Mouse (Mus musculus) midbrain, embryonic 16.5 days (tissue): ENCODE results near the gene Il12rb1. TPM values are rescaled to one million over a fixed set of nuclear protein-coding genes. Genes with fewer than 3 reads are reported as not detected.

Experiments used
- ATAC-seq: fragments of 200-750 bp; cut with Nextera tagmentation; 2 replicates; pipeline ENCODE4 v1.8.0; 2017; ENCODE audit warnings: moderate TSS enrichment
- H3K27ac ChIP-seq: fragments of 300-500 bp; sonication (generic); 2 replicates; pipeline ENCODE4 v1.5.1; 2014; ENCODE audit warnings: mild to moderate bottlenecking, low read length, mixed read lengths
- H3K27me3 ChIP-seq: fragments of 300-500 bp; sonication (generic); 2 replicates; pipeline ENCODE4 v1.6.1; 2014; ENCODE audit warnings: low read depth, low read length, mixed read lengths; ENCODE audit not compliant: control insufficient read depth, insufficient read depth
- H3K36me3 ChIP-seq: fragments of 300-500 bp; sonication (generic); 2 replicates; pipeline ENCODE4 v1.6.1; 2014; ENCODE audit warnings: mild to moderate bottlenecking, low read length, moderate library complexity, mixed read lengths; ENCODE audit not compliant: control insufficient read depth, insufficient read depth
- H3K4me1 ChIP-seq: fragments of 300-500 bp; sonication (generic); 2 replicates; pipeline ENCODE4 v1.6.1; 2014; ENCODE audit warnings: mild to moderate bottlenecking, low read length, mixed read lengths; ENCODE audit not compliant: control insufficient read depth, insufficient read depth
- H3K4me2 ChIP-seq: fragments of 300-500 bp; sonication (generic); 2 replicates; pipeline ENCODE4 v1.6.1; 2014; ENCODE audit warnings: mild to moderate bottlenecking, low read length, mixed read lengths
- H3K4me3 ChIP-seq: fragments of 300-500 bp; sonication (generic); 2 replicates; pipeline ENCODE4 v1.5.1; 2014; ENCODE audit warnings: low read depth, mild to moderate bottlenecking, low read length, moderate library complexity, mixed read lengths
- H3K9ac ChIP-seq: fragments of 300-500 bp; sonication (generic); 2 replicates; pipeline ENCODE4 v1.6.1; 2014; ENCODE audit warnings: low read depth, low read length, mixed read lengths
- H3K9me3 ChIP-seq: fragments of 300-500 bp; sonication (generic); replicated peaks from 2 replicates; pipeline ENCODE4 v1.6.1; 2014; ENCODE audit warnings: mild to moderate bottlenecking, low read length, mixed read lengths; ENCODE audit not compliant: control insufficient read depth, poor library complexity, severe bottlenecking
- WGBS: fragments of 180-500 bp; shearing (Covaris S2); extraction: QIAGEN DNeasy Blood & Tissue Kit; methylation state at CpG from one replicate; pipeline ENCODE4 v1.1.7; 2014; 5-methylcytosine and 5-hydroxymethylcytosine counted together
- microRNA-seq: library from miRNA; unstranded; fragments of <30 nt; microRNA quantifications from one replicate; pipeline ENCODE4, GENCODE M21; 2017
- polyA plus RNA-seq: library from polyadenylated mRNA; unstranded; fragments of >200 nt; fragmentation: Nextera tagmentation; extraction: Ambion mirVana; gene quantifications from 2 replicates; pipeline ENCODE4 v1.2.1, GENCODE M21; 2015

Il12rb1 gene
- polyA plus RNA-seq, 1 experiment from 2014 or later: 0.08 TPM

DNA sequence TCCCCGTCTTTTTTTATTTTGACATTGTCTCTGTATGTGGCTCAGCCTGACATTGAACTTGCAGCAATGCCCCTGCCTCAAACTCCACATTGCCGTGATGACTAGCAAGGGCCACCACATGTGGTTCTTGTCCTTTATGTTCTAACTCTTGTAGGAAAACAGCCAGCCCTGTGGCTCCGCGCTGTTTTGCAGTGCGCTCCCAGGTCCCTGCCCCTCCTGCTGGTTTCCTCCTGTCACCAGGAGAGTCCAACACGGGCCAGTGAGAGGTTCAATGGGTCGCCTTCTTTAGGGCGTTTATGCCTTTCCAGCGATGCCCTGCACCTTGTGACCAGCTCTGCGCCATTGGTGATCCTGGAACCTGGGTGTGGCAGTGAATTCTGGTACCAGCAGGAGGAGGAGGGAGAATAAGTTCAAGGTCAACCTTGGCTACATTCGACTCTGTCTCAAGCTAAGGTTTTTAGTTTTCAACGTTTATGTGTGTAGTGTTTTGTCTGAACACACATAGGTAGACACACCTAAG is 57.8 kb downstream of the Il12rb1 start:
- WGBS: 7% methylated on average over 12 of the region's 12 CpGs
- peak overlapping the region; percentile 56 for H3K4me3 ChIP-seq
- peak; percentile 12 for ATAC-seq
- peak overlapping the region; percentile 64 for H3K9ac ChIP-seq
- H3K27ac ChIP-seq: peak overlapping the region; percentile 97
- H3K4me1 ChIP-seq: peaks cover 45% of the 10 kb centered on the region
- H3K27me3 ChIP-seq: no peaks in the 10 kb centered on the region
- peak overlapping the region; percentile 94 for H3K4me2 ChIP-seq
- H3K36me3 ChIP-seq: 0 out of 2 replicates have a peak, but pooled peaks cover 7% of the 10 kb centered on the region
- H3K9me3 ChIP-seq: no peaks in the 10 kb centered on the region

DNA sequence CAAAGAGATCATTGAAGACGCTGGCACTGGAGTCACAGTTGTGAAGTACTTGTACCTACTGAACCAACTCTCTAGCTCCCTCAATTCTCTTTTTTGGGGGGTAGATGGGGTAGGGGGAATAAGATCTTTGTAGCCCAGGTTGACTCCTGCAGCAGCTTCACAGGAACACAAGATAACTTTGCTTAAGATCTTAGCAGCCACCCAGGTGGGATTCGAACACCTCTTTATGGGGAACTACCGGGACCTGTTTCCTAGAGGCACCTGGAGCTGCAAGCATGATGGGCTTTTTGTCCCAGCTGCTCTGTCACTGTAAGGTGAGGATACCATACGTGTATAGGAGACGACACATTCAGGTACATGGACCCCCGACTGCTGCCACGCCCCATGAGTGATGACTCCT is 58.3 kb downstream of the Il12rb1 start:
- Histone ChIP-seq H3K27me3 (no peaks in the 10 kb centered on the region), H3K4me1 (peaks cover 45% of the 10 kb centered on the region), H3K4me3 (no peak overlapping the region), H3K9me3 (no peaks in the 10 kb centered on the region), H3K27ac (peak overlapping the region; percentile 97), H3K4me2 (no peak overlapping the region), H3K36me3 (0 out of 2 replicates have a peak, but pooled peaks cover 7% of the 10 kb centered on the region), H3K9ac (peak overlapping the region; percentile 64; the same call in 1 of the 2 replicates)
- ATAC-seq: no peak
- WGBS: 84% methylated on average over 7 of the region's 7 CpGs

DNA sequence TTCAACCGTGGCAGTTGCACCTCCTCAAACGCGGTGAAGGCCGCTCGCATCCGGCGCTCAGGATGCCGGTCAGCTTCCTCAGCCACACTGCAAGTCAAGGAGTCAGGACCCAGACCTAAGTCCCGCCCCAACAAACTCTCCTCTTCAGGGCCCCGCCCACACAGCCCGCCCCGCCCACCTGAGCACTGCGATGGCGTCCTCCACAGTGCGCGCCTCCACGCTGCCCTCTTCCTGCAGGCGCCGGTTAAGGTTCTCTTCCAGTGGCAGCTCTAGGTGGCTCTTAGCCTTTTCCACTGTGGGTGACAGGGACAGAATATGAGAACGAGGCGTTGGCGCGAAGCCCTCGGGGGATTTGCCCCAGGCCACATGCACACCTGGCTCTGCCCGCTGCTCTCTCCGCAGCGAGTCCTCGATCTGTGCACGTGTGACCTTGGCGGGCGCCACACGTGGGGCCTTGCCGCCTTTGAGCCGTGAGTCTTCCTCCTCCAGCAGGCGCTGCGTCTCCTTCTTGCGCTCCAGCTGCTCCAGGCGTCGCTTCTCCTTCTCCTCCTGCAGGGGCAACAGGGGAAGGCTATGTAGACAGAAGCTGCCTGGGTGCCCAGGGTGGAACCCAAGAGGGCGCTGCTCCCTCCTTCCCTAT is 60.4 kb downstream of the Il12rb1 start:
- peaks cover 44% of the 10 kb centered on the region for H3K4me1 ChIP-seq
- no peaks in the 10 kb centered on the region for H3K27me3 ChIP-seq
- 14% methylated on average over 40 of the region's 40 CpGs for WGBS

DNA sequence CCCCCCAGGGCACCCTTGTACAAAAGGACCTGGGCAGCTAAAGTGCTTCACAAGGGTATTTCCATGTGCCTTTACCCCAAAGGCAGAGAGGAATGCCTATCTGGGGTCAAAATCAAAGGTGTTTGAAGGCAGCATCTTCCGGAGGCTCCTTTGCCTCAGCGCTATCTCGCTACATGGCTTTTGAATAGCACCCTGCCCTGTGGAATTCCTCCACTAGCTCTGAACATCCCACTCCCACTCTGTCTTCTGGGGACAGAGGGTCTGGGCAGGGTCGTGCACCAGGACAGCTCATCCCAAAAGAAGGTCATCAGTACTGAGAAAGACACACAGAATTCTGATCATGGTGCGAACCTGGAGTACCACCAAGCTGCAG is 60.9 kb downstream of the Il12rb1 start:
- H3K4me3 ChIP-seq: no peak overlapping the region
- peak overlapping the region; percentile 60 for H3K27ac ChIP-seq
- H3K27me3 ChIP-seq: no peaks in the 10 kb centered on the region
- no peaks in the 10 kb centered on the region for H3K9me3 ChIP-seq
- peak overlapping the region; percentile 59 for H3K9ac ChIP-seq
- WGBS: 34% methylated on average over 5 of the region's 5 CpGs
- no peak for ATAC-seq
- peaks cover 41% of the 10 kb centered on the region for H3K4me1 ChIP-seq
- peak overlapping the region; percentile 0; the same call in 1 of the 2 replicates for H3K4me2 ChIP-seq
- H3K36me3 ChIP-seq: 0 out of 2 replicates have a peak, but pooled peaks cover 7% of the 10 kb centered on the region

More for the DNA sequence above, 60.4 kb downstream of the Il12rb1 start:
- H3K9ac ChIP-seq: peak overlapping the region; percentile 59
- H3K4me3 ChIP-seq: no peak overlapping the region
- no peak for ATAC-seq
- H3K36me3 ChIP-seq: 0 out of 2 replicates have a peak, but pooled peaks cover 7% of the 10 kb centered on the region
- H3K27ac ChIP-seq: peak overlapping the region; percentile 60
- H3K4me2 ChIP-seq: peak overlapping the region; percentile 0; the same call in 1 of the 2 replicates
- H3K9me3 ChIP-seq: no peaks in the 10 kb centered on the region

DNA sequence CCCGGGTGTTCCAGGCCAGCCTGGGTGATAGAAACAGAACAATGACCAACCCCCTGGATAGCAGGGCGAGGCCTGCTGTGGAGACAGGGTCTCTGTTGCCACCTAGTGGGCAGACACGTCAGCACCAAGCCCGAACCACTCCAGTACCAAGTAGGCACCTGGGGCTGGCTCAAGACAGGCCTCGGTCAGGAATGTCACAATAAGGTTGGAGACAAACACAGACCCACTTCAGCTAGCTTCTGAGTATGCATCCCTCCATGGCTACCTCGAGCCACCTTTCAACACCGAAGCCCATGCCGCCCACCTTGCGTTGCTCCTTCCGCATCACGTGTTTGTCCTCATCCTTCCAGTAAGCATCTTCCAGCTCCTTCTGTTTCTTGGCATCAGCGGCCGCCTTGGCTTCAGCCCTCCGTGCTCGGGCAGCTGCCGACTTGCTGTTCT is 61.4 kb downstream of the Il12rb1 start:
- no peak for ATAC-seq
- Histone ChIP-seq H3K27me3 (no peaks in the 10 kb centered on the region), H3K36me3 (0 out of 2 replicates have a peak, but pooled peaks cover 7% of the 10 kb centered on the region), H3K27ac (peak overlapping the region; percentile 60), H3K4me1 (peaks cover 37% of the 10 kb centered on the region), H3K9me3 (no peaks in the 10 kb centered on the region), H3K9ac (peak overlapping the region; percentile 59), H3K4me3 (no peak overlapping the region), H3K4me2 (peak overlapping the region; percentile 0; the same call in 1 of the 2 replicates)
- WGBS: 47% methylated on average over 16 of the region's 16 CpGs

Small RNAs within 50 kb of the gene (microRNA-seq; reads per million reads assigned to microRNA genes)
- 1.2 reads per million for gene Mir7240

Other genes with a start within 250 kb of the Il12rb1 start
- 155 and 171 TPM in 2 replicates for gene Isyna1, start 214.1 kb upstream of the Il12rb1 start, polyA plus RNA-seq
- gene Ssbp4, start 199.6 kb upstream of the Il12rb1 start, polyA plus RNA-seq: 151 and 173 TPM in 2 replicates
- 0.64 and 0.97 TPM in 2 replicates for gene Lrrc25, start 192.3 kb upstream of the Il12rb1 start, polyA plus RNA-seq
- gene Gdf15, start 176.0 kb upstream of the Il12rb1 start, polyA plus RNA-seq: 0.35 and 0.39 TPM in 2 replicates
- gene Pgpep1, start 148.1 kb upstream of the Il12rb1 start, polyA plus RNA-seq: 67.2 and 69.7 TPM in 2 replicates
- gene Lsm4, start 135.2 kb upstream of the Il12rb1 start, polyA plus RNA-seq: 137 and 143 TPM in 2 replicates
- 60.4 and 67.9 TPM in 2 replicates for gene Jund, start 109.5 kb upstream of the Il12rb1 start, polyA plus RNA-seq
- 0.06 TPM in 1 of 2 replicates, not detected in the other for gene Iqcn, start 105.0 kb upstream of the Il12rb1 start, polyA plus RNA-seq
- not detected in 2 replicates for gene Gm3336, start 89.9 kb upstream of the Il12rb1 start, polyA plus RNA-seq
- 0.11 and 0.23 TPM in 2 replicates for gene Pde4c, start 84.7 kb upstream of the Il12rb1 start, polyA plus RNA-seq
- 477 and 573 TPM in 2 replicates for gene Rab3a, start 53.8 kb upstream of the Il12rb1 start, polyA plus RNA-seq
- gene Mpv17l2, start 47.5 kb upstream of the Il12rb1 start, polyA plus RNA-seq: 34.8 and 35.7 TPM in 2 replicates
- gene Pik3r2, start 31.7 kb upstream of the Il12rb1 start, polyA plus RNA-seq: 107 and 112 TPM in 2 replicates
- 21.1 and 23.2 TPM in 2 replicates for gene Mast3, start 3.4 kb upstream of the Il12rb1 start, polyA plus RNA-seq
- 6.7 and 8.1 TPM in 2 replicates for gene Arrdc2, start 31.3 kb downstream of the Il12rb1 start, polyA plus RNA-seq
- gene Kcnn1, start 54.8 kb downstream of the Il12rb1 start, polyA plus RNA-seq: 15.4 and 16.1 TPM in 2 replicates
- gene Ccdc124, start 65.5 kb downstream of the Il12rb1 start, polyA plus RNA-seq: 167 and 182 TPM in 2 replicates
- 1.7 and 1.9 TPM in 2 replicates for gene Slc5a5, start 84.3 kb downstream of the Il12rb1 start, polyA plus RNA-seq
- 1,781 and 1,796 TPM in 2 replicates for gene Rpl18a, start 89.0 kb downstream of the Il12rb1 start, polyA plus RNA-seq
- 59.7 and 65.0 TPM in 2 replicates for gene Map1s, start 97.5 kb downstream of the Il12rb1 start, polyA plus RNA-seq